Mouse (Mus musculus): Measurements from ENCODE around the gene Il1rl2. TPM values are rescaled to one million over a fixed set of nuclear protein-coding genes. Genes with fewer than 3 reads are reported as not detected.

Gene Il1rl2
- polyA plus RNA-seq, 1 experiment from 2014 or later: 1.0 TPM

DNA sequence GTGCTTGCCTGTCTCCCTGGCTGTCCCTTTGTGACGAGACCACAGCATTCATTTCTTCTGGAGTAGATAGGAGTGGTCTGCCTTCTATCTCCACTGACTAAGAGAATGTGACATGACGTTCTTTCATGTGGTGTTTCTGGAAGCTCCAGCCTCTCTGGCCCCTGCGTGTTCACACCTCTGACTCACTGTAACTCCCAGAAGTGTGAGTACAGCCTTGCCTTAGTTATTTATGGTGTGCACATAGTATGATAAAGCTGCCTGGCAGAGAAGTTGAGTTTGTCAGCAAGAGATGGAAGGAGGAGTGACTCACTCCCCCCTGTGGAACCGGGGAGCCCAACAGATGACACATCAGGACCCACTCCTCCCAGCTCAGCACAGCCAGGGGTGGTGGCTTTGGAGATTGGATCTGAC is 34.4 kb downstream of the Il1rl2 start:
- no peak overlapping the region for H3K9ac ChIP-seq (ENCODE audit: low read length)
- H3K9me3 ChIP-seq (ENCODE audit: control insufficient read depth, low read length): no peaks in the 10 kb centered on the region
- 86% methylated on average over 4 of the region's 4 CpGs for WGBS
- no peak for DNase-seq (ENCODE audit: low spot score, missing footprints)
- no peak overlapping the region for H3K4me3 ChIP-seq (ENCODE audit: low read depth, low read length)
- no peak for ATAC-seq (ENCODE audit: low FRiP score)
- no peak overlapping the region for H3K27ac ChIP-seq (ENCODE audit: low read depth, low read length)
- no peak overlapping the region for H3K4me2 ChIP-seq
- H3K36me3 ChIP-seq (ENCODE audit: control insufficient read depth, insufficient read depth, low read length): no peaks in the 10 kb centered on the region
- no peaks in the 10 kb centered on the region for H3K27me3 ChIP-seq (ENCODE audit: control insufficient read depth, insufficient read depth, low read length)
- no peaks in the 10 kb centered on the region for H3K4me1 ChIP-seq (ENCODE audit: control insufficient read depth, insufficient read depth, low read length)

DNA sequence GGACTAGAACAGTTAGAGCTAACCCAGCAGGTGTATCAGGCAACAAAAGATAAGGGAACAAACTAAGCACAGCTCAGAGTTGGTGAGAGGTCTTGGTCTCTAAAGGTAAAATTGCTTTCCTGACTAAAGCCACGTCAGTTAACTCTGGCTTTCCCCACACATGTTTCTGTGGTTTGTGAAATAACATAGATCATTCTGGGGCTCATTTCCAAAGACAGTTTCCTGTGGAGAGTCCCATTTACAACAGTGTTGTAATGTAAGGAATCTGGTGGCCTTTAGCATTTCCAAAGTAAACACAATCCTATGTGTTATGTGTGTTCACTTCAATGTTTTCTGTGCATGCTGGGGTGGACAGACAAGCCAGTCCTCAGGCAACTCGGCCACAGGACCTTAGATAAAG is 35.3 kb downstream of the Il1rl2 start:
- H3K36me3 ChIP-seq (ENCODE audit: control insufficient read depth, insufficient read depth, low read length): no peaks in the 10 kb centered on the region
- H3K9me3 ChIP-seq (ENCODE audit: control insufficient read depth, low read length): no peaks in the 10 kb centered on the region
- H3K4me2 ChIP-seq: no peak overlapping the region
- H3K27ac ChIP-seq (ENCODE audit: low read depth, low read length): no peak overlapping the region
- no peak overlapping the region for H3K9ac ChIP-seq (ENCODE audit: low read length)
- 72% methylated on average over 2 of the region's 2 CpGs for WGBS
- no peaks in the 10 kb centered on the region for H3K4me1 ChIP-seq (ENCODE audit: control insufficient read depth, insufficient read depth, low read length)
- DNase-seq (ENCODE audit: low spot score, missing footprints): no peak
- no peaks in the 10 kb centered on the region for H3K27me3 ChIP-seq (ENCODE audit: control insufficient read depth, insufficient read depth, low read length)
- H3K4me3 ChIP-seq (ENCODE audit: low read depth, low read length): no peak overlapping the region
- ATAC-seq (ENCODE audit: low FRiP score): no peak

DNA sequence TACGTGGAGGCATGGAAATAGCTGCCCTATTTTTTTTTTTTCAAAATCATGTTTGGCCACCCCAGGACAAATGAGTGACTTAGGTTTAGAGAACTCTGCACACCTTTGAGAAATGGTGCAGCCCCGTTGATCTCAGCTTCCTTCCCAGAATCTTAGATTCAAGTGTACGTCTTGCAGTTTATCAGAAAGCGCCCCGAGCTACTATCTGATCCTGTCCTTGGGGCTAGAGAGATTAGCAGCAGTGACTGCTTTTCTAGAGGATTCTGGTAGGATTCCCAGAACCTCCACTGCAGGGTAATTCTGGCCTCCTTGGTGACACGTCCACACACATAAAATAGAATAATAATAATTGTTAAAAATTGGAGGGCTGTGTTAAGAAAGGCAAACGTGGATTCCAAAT is 36.6 kb downstream of the Il1rl2 start:
- ATAC-seq (ENCODE audit: low FRiP score) (no peak), DNase-seq (ENCODE audit: low spot score, missing footprints) (no peak)
- H3K9ac ChIP-seq (ENCODE audit: low read length): no peak overlapping the region
- no peaks in the 10 kb centered on the region for H3K9me3 ChIP-seq (ENCODE audit: control insufficient read depth, low read length)
- no peak overlapping the region for H3K4me2 ChIP-seq
- no peak overlapping the region for H3K27ac ChIP-seq (ENCODE audit: low read depth, low read length)
- H3K4me1 ChIP-seq (ENCODE audit: control insufficient read depth, insufficient read depth, low read length): no peaks in the 10 kb centered on the region
- H3K4me3 ChIP-seq (ENCODE audit: low read depth, low read length): no peak overlapping the region
- H3K36me3 ChIP-seq (ENCODE audit: control insufficient read depth, insufficient read depth, low read length): no peaks in the 10 kb centered on the region
- 76% methylated on average over 7 of the region's 7 CpGs for WGBS
- H3K27me3 ChIP-seq (ENCODE audit: control insufficient read depth, insufficient read depth, low read length): no peaks in the 10 kb centered on the region

DNA sequence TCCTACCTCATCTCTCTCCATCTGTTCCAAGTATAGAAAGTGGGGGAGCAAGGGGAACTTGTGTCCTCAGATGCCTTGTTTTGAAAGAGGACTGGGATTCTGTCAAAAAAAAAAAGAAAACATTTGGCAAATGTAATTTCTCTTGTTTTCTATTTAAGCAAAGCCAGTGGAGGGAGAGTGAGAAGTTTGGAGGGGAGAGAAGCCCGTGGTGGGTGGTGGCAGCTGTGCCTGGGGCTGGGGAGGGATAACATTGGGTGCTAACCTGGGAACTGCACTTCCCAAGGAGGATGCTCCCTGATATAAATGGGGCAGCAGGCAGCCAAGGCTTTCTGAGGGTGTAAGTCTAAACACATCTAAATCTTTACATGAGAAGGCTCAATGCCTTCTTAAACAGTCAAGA is 37.2 kb downstream of the Il1rl2 start:
- no peaks in the 10 kb centered on the region for H3K36me3 ChIP-seq (ENCODE audit: control insufficient read depth, insufficient read depth, low read length)
- ATAC-seq (ENCODE audit: low FRiP score) (no peak), DNase-seq (ENCODE audit: low spot score, missing footprints) (no peak)
- 73% methylated on average over 1 of the region's 1 CpGs for WGBS
- no peak overlapping the region for H3K4me2 ChIP-seq
- no peaks in the 10 kb centered on the region for H3K27me3 ChIP-seq (ENCODE audit: control insufficient read depth, insufficient read depth, low read length)
- no peak overlapping the region for H3K27ac ChIP-seq (ENCODE audit: low read depth, low read length)
- no peak overlapping the region for H3K9ac ChIP-seq (ENCODE audit: low read length)
- H3K4me3 ChIP-seq (ENCODE audit: low read depth, low read length): no peak overlapping the region
- H3K4me1 ChIP-seq (ENCODE audit: control insufficient read depth, insufficient read depth, low read length): no peaks in the 10 kb centered on the region
- H3K9me3 ChIP-seq (ENCODE audit: control insufficient read depth, low read length): no peaks in the 10 kb centered on the region

DNA sequence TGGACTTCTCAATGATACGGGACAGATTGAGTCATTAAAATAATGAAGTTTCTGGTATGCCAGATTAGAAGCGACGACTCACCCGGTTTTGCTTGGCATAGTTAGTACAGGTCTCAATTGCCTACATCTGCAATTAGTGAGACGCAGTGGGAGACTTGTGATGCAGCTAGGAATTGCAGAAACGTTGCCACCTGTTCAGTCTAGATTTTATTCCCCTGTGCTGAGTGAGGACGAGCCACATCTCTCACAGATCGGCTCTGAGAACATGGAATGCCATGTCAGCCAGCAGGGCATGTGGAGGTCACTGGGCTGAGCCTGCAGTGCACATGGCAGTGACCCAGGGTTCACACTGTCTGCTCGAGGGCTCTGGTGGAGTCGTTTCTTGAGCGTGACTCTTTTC is 38.4 kb downstream of the Il1rl2 start:
- WGBS: 82% methylated on average over 11 of the region's 11 CpGs

DNA sequence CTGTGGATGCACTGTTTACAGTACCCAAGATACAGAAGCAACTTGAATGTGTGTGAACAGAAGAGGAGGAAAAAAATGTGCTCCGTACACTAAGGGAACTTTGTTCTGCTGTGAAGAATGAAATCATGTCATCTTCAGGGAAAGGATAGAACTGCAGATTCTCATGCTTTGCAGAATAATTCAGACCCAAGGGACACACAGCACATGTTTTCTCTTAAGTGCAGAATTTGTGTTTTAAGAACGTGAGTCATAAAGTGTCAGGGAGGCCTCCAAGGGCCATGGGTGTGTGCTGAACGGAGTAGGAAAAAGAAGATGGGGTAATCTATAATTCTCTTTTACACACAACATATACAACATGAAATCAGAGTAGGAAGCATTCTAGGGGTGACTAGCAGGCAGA is 48.5 kb downstream of the Il1rl2 start:
- Histone ChIP-seq H3K27ac (ENCODE audit: low read depth, low read length) (no peak overlapping the region), H3K36me3 (ENCODE audit: control insufficient read depth, insufficient read depth, low read length) (no peaks in the 10 kb centered on the region), H3K9me3 (ENCODE audit: control insufficient read depth, low read length) (no peaks in the 10 kb centered on the region), H3K4me1 (ENCODE audit: control insufficient read depth, insufficient read depth, low read length) (no peaks in the 10 kb centered on the region), H3K4me3 (ENCODE audit: low read depth, low read length) (no peak overlapping the region), H3K9ac (ENCODE audit: low read length) (no peak overlapping the region), H3K4me2 (no peak overlapping the region), H3K27me3 (ENCODE audit: control insufficient read depth, insufficient read depth, low read length) (no peaks in the 10 kb centered on the region)
- ATAC-seq (ENCODE audit: low FRiP score) (no peak), DNase-seq (ENCODE audit: low spot score, missing footprints) (no peak)
- WGBS: 81% methylated on average over 3 of the region's 3 CpGs

More for the DNA sequence above, 38.4 kb downstream of the Il1rl2 start:
- H3K36me3 ChIP-seq (ENCODE audit: control insufficient read depth, insufficient read depth, low read length): no peaks in the 10 kb centered on the region
- H3K4me2 ChIP-seq: no peak overlapping the region
- no peaks in the 10 kb centered on the region for H3K4me1 ChIP-seq (ENCODE audit: control insufficient read depth, insufficient read depth, low read length)
- no peaks in the 10 kb centered on the region for H3K27me3 ChIP-seq (ENCODE audit: control insufficient read depth, insufficient read depth, low read length)
- H3K9ac ChIP-seq (ENCODE audit: low read length): no peak overlapping the region
- no peak overlapping the region for H3K27ac ChIP-seq (ENCODE audit: low read depth, low read length)
- no peak overlapping the region for H3K4me3 ChIP-seq (ENCODE audit: low read depth, low read length)
- ATAC-seq (ENCODE audit: low FRiP score) (no peak), DNase-seq (ENCODE audit: low spot score, missing footprints) (no peak)
- H3K9me3 ChIP-seq (ENCODE audit: control insufficient read depth, low read length): no peaks in the 10 kb centered on the region

DNA sequence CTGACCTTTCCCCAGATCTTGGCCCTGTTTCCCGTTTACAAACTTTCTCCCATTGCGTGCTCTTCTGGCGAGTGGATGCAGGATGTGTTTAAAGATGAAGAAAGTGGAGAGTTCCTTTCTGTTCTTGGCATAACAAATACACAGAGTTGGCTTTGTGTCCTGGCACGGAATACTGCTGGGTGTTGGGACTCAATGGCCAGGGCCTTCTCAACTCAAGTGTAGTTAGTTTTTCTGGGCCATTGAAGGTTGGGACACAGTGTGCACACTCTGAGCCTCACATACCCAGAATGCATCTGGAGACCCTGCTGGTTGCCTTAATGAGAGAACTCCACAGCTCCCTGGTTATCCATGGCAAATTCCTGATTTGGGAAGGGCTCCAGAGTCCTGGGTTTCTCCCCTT is 50.7 kb downstream of the Il1rl2 start:
- no peak overlapping the region for H3K4me2 ChIP-seq
- DNase-seq (ENCODE audit: low spot score, missing footprints): no peak
- no peak for ATAC-seq (ENCODE audit: low FRiP score)
- H3K36me3 ChIP-seq (ENCODE audit: control insufficient read depth, insufficient read depth, low read length): no peaks in the 10 kb centered on the region
- no peak overlapping the region for H3K9ac ChIP-seq (ENCODE audit: low read length)
- 72% methylated on average over 4 of the region's 4 CpGs for WGBS
- no peaks in the 10 kb centered on the region for H3K4me1 ChIP-seq (ENCODE audit: control insufficient read depth, insufficient read depth, low read length)
- no peaks in the 10 kb centered on the region for H3K27me3 ChIP-seq (ENCODE audit: control insufficient read depth, insufficient read depth, low read length)
- no peaks in the 10 kb centered on the region for H3K9me3 ChIP-seq (ENCODE audit: control insufficient read depth, low read length)
- no peak overlapping the region for H3K4me3 ChIP-seq (ENCODE audit: low read depth, low read length)
- H3K27ac ChIP-seq (ENCODE audit: low read depth, low read length): no peak overlapping the region

DNA sequence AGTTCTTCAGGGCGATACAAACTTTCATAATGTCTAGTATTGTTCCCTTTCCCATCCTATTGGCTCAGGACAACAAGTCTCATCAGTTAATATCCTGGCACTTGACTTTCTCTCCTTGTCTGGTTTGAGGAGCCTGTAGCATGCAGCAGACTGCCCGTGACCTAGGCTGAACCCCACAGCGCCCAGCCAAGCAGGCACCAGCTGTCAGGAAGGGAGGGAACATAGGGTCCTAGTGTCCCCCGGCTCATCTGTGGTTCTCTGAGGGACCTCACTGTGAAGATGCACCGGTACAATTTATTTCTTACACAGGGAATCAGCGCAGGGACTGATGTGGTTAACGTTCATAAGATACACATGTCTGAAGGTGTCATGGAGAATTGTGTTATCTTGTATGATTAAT is 52.3 kb downstream of the Il1rl2 start:
- H3K4me1 ChIP-seq (ENCODE audit: control insufficient read depth, insufficient read depth, low read length): no peaks in the 10 kb centered on the region
- no peak overlapping the region for H3K9ac ChIP-seq (ENCODE audit: low read length)
- H3K4me2 ChIP-seq: no peak overlapping the region
- no peaks in the 10 kb centered on the region for H3K27me3 ChIP-seq (ENCODE audit: control insufficient read depth, insufficient read depth, low read length)
- no peak overlapping the region for H3K27ac ChIP-seq (ENCODE audit: low read depth, low read length)
- ATAC-seq (ENCODE audit: low FRiP score) (no peak), DNase-seq (ENCODE audit: low spot score, missing footprints) (no peak)
- WGBS: 69% methylated on average over 7 of the region's 7 CpGs
- H3K9me3 ChIP-seq (ENCODE audit: control insufficient read depth, low read length): no peaks in the 10 kb centered on the region
- H3K4me3 ChIP-seq (ENCODE audit: low read depth, low read length): no peak overlapping the region
- H3K36me3 ChIP-seq (ENCODE audit: control insufficient read depth, insufficient read depth, low read length): no peaks in the 10 kb centered on the region

DNA sequence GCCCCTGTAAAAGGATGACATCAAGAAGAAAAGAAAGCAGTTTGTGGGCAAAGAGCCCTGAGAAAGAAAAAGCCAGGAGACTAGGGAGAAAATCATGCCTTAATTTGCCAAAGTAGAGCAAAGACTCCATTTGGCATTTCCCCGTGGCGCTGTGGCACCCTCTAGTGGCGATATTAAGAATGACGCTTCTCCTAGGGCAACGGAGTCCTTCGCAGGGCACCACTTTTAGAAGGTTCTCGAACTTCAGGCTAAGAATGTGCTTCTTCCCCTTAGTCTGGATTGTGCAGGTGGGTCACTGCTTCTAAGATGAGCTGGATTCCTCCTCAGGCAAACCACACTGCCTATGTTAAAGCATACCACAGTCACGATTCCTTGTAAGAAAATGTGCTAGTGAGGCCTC is 54.4 kb downstream of the Il1rl2 start:
- no peaks in the 10 kb centered on the region for H3K4me1 ChIP-seq (ENCODE audit: control insufficient read depth, insufficient read depth, low read length)
- H3K36me3 ChIP-seq (ENCODE audit: control insufficient read depth, insufficient read depth, low read length): no peaks in the 10 kb centered on the region
- WGBS: 16% methylated on average over 8 of the region's 8 CpGs
- H3K9ac ChIP-seq (ENCODE audit: low read length): no peak overlapping the region
- no peak overlapping the region for H3K27ac ChIP-seq (ENCODE audit: low read depth, low read length)
- H3K4me3 ChIP-seq (ENCODE audit: low read depth, low read length): no peak overlapping the region
- ATAC-seq (ENCODE audit: low FRiP score) (no peak), DNase-seq (ENCODE audit: low spot score, missing footprints) (peak; percentile 98)
- no peaks in the 10 kb centered on the region for H3K27me3 ChIP-seq (ENCODE audit: control insufficient read depth, insufficient read depth, low read length)
- H3K4me2 ChIP-seq: no peak overlapping the region
- no peaks in the 10 kb centered on the region for H3K9me3 ChIP-seq (ENCODE audit: control insufficient read depth, low read length)

DNA sequence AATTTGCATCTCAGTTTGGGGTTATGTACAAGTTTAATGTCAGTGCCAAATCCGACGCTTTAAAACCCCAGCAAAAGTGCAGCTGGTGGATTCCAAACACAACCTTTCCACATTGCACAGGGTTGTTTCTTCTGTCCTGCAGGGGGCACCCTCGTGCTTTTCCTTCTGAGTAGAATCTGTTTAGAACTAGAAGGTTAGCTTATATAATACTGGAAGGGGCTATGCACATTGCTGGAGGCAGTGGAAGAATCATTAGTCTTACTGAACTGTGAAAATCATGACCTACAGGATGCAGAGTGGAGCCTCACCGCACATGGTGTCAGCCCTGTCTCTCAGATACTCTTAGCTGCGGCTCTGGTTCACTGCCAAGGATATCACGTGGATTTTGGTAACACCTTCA is 55.7 kb downstream of the Il1rl2 start:
- WGBS: 60% methylated on average over 6 of the region's 6 CpGs
- DNase-seq (ENCODE audit: low spot score, missing footprints): no peak
- no peaks in the 10 kb centered on the region for H3K36me3 ChIP-seq (ENCODE audit: control insufficient read depth, insufficient read depth, low read length)
- no peak overlapping the region for H3K9ac ChIP-seq (ENCODE audit: low read length)
- no peak overlapping the region for H3K27ac ChIP-seq (ENCODE audit: low read depth, low read length)
- H3K4me2 ChIP-seq: no peak overlapping the region
- no peaks in the 10 kb centered on the region for H3K9me3 ChIP-seq (ENCODE audit: control insufficient read depth, low read length)
- no peak overlapping the region for H3K4me3 ChIP-seq (ENCODE audit: low read depth, low read length)
- ATAC-seq (ENCODE audit: low FRiP score): no peak
- H3K4me1 ChIP-seq (ENCODE audit: control insufficient read depth, insufficient read depth, low read length): no peaks in the 10 kb centered on the region
- H3K27me3 ChIP-seq (ENCODE audit: control insufficient read depth, insufficient read depth, low read length): no peaks in the 10 kb centered on the region

Measured in midbrain, embryonic 11.5 days (tissue).